Mouse (Mus musculus) cerebellum, adult 2 months (tissue): Measurements from ENCODE around the gene Lmntd1.

Experiments
- CTCF ChIP-seq: fragments of 200-500 bp; IDR thresholded peaks from 2 replicates; pipeline ENCODE4 v1.5.1; 2011; ENCODE audit warnings: low read depth, mild to moderate bottlenecking, control low read depth, low read length, moderate library complexity, borderline replicate concordance; ENCODE audit not compliant: insufficient read depth
- POLR2A ChIP-seq: fragments of 200-500 bp; IDR thresholded peaks from 2 replicates; pipeline ENCODE4 v1.6.1; 2011; ENCODE audit warnings: low read length, control low read depth, borderline replicate concordance; ENCODE audit not compliant: insufficient read depth

- TF ChIP-seq POLR2A (no peak), CTCF (no peak)
Measured at GRCm38 (mm10) chr6:145427411-145427810, 186.7 kb downstream of the Lmntd1 start.
